Mouse (Mus musculus) limb, embryonic 10.5 days (tissue): Measurements from ENCODE around the gene Eif4g3. TPM values are rescaled to one million over a fixed set of nuclear protein-coding genes. Genes with fewer than 3 reads are reported as not detected.

Source experiments
- DNase-seq: peaks from one replicate; pipeline ENCODE4 v3.0.0-alpha.2; 2017; ENCODE audit warnings: low spot score
- H3K27ac ChIP-seq: fragments of 300-500 bp; sonication (generic); 2 replicates; pipeline ENCODE4 v1.5.1; 2016; ENCODE audit warnings: mild to moderate bottlenecking
- H3K27me3 ChIP-seq: fragments of 300-500 bp; sonication (generic); 2 replicates; pipeline ENCODE4 v1.6.1; 2016; ENCODE audit warnings: low read depth, mild to moderate bottlenecking; ENCODE audit not compliant: poor library complexity, severe bottlenecking
- H3K36me3 ChIP-seq: fragments of 300-500 bp; sonication (generic); 2 replicates; pipeline ENCODE4 v1.6.1; 2016; ENCODE audit warnings: mild to moderate bottlenecking, moderate library complexity
- H3K4me1 ChIP-seq: fragments of 300-500 bp; sonication (generic); 2 replicates; pipeline ENCODE4 v1.6.1; 2016
- H3K4me3 ChIP-seq: fragments of 300-500 bp; sonication (generic); 2 replicates; pipeline ENCODE4 v1.5.1; 2016; ENCODE audit warnings: mild to moderate bottlenecking, moderate library complexity
- H3K9me3 ChIP-seq: fragments of 300-500 bp; sonication (generic); replicated peaks from 2 replicates; pipeline ENCODE4 v1.6.1; 2016; ENCODE audit warnings: mild to moderate bottlenecking
- WGBS: fragments of 180-500 bp; shearing (Covaris S2); methylation state at CpG from one replicate; pipeline ENCODE4 v1.1.7; 2016; 5-methylcytosine and 5-hydroxymethylcytosine counted together
- polyA plus RNA-seq: library from polyadenylated mRNA; unstranded; fragments of >200 nt; fragmentation: Nextera tagmentation; extraction: Ambion mirVana; gene quantifications from 2 replicates; pipeline ENCODE4 v1.2.1, GENCODE M21; 2016

Gene Eif4g3
- polyA plus RNA-seq, 1 experiment from 2014 or later, result 42.7 TPM

GRCm38 (mm10) chr4:138107441-138108409 is 114.9 kb downstream of the Eif4g3 start:
- peak; percentile 47 for DNase-seq
- Histone ChIP-seq H3K36me3 (peaks cover 95% of the 10 kb centered on the region), H3K9me3 (no peaks in the 10 kb centered on the region), H3K27me3 (no peaks in the 10 kb centered on the region), H3K27ac (no peak overlapping the region), H3K4me1 (peaks cover 17% of the 10 kb centered on the region), H3K4me3 (no peak overlapping the region)
- WGBS, result 91% methylated on average over 7 of the region's 7 CpGs

GRCm38 (mm10) chr4:138108541-138108940 is 115.7 kb downstream of the Eif4g3 start:
- no peak for DNase-seq
- Histone ChIP-seq H3K4me1 (peaks cover 17% of the 10 kb centered on the region), H3K9me3 (no peaks in the 10 kb centered on the region), H3K4me3 (no peak overlapping the region), H3K36me3 (peaks cover 94% of the 10 kb centered on the region), H3K27me3 (no peaks in the 10 kb centered on the region), H3K27ac (no peak overlapping the region)
- 74% methylated on average over 2 of the region's 2 CpGs for WGBS

GRCm38 (mm10) chr4:138109332-138109731 is 116.5 kb downstream of the Eif4g3 start:
- 23% methylated on average over 3 of the region's 3 CpGs for WGBS
- Histone ChIP-seq H3K27me3 (no peaks in the 10 kb centered on the region), H3K9me3 (no peaks in the 10 kb centered on the region), H3K27ac (no peak overlapping the region), H3K4me1 (peaks cover 17% of the 10 kb centered on the region), H3K4me3 (no peak overlapping the region), H3K36me3 (peaks cover 94% of the 10 kb centered on the region)
- DNase-seq, result no peak

GRCm38 (mm10) chr4:138111858-138112257 is 119.0 kb downstream of the Eif4g3 start:
- Histone ChIP-seq H3K27ac (no peak overlapping the region), H3K4me3 (no peak overlapping the region), H3K9me3 (no peaks in the 10 kb centered on the region), H3K36me3 (peaks cover 94% of the 10 kb centered on the region), H3K4me1 (peaks cover 17% of the 10 kb centered on the region), H3K27me3 (no peaks in the 10 kb centered on the region)
- DNase-seq, result no peak
- 71% methylated on average over 5 of the region's 5 CpGs for WGBS

- WGBS, result 79% methylated on average over 10 of the region's 10 CpGs
- Histone ChIP-seq H3K27ac (no peak overlapping the region), H3K4me1 (no peaks in the 10 kb centered on the region), H3K4me3 (no peak overlapping the region), H3K27me3 (no peaks in the 10 kb centered on the region), H3K36me3 (peaks cover 87% of the 10 kb centered on the region), H3K9me3 (no peaks in the 10 kb centered on the region)
- no peak for DNase-seq
These were observed 126.9 kb downstream of the Eif4g3 start for GRCm38 (mm10) chr4:138119740-138120139.

- Histone ChIP-seq H3K27me3 (no peaks in the 10 kb centered on the region), H3K4me3 (no peak overlapping the region), H3K4me1 (no peaks in the 10 kb centered on the region), H3K9me3 (no peaks in the 10 kb centered on the region), H3K27ac (no peak overlapping the region), H3K36me3 (peaks cover 88% of the 10 kb centered on the region)
- WGBS, result 91% methylated on average over 7 of the region's 7 CpGs
- DNase-seq, result no peak
These were observed 131.2 kb downstream of the Eif4g3 start for GRCm38 (mm10) chr4:138124046-138124445.

- no peaks in the 10 kb centered on the region for H3K27me3 ChIP-seq
- no peak overlapping the region for H3K4me3 ChIP-seq
- 95% methylated on average over 5 of the region's 5 CpGs for WGBS
- DNase-seq, result no peak
- no peaks in the 10 kb centered on the region for H3K9me3 ChIP-seq
- H3K4me1 ChIP-seq, result no peaks in the 10 kb centered on the region
- no peak overlapping the region for H3K27ac ChIP-seq
- H3K36me3 ChIP-seq, result peaks cover 91% of the 10 kb centered on the region
These were observed 134.5 kb downstream of the Eif4g3 start for GRCm38 (mm10) chr4:138127371-138127770.

GRCm38 (mm10) chr4:138127781-138128180 is 135.0 kb downstream of the Eif4g3 start:
- Histone ChIP-seq H3K27me3 (no peaks in the 10 kb centered on the region), H3K27ac (no peak overlapping the region), H3K9me3 (no peaks in the 10 kb centered on the region), H3K36me3 (peaks cover 93% of the 10 kb centered on the region), H3K4me3 (no peak overlapping the region), H3K4me1 (no peaks in the 10 kb centered on the region)
- DNase-seq, result no peak
- 93% methylated on average over 7 of the region's 7 CpGs for WGBS

GRCm38 (mm10) chr4:138130149-138130548 is 137.3 kb downstream of the Eif4g3 start:
- no peaks in the 10 kb centered on the region for H3K9me3 ChIP-seq
- H3K36me3 ChIP-seq, result peaks cover 94% of the 10 kb centered on the region
- WGBS, result 78% methylated on average over 2 of the region's 2 CpGs
- H3K4me3 ChIP-seq, result no peak overlapping the region
- H3K4me1 ChIP-seq, result no peaks in the 10 kb centered on the region
- H3K27ac ChIP-seq, result no peak overlapping the region
- no peaks in the 10 kb centered on the region for H3K27me3 ChIP-seq
- no peak for DNase-seq

GRCm38 (mm10) chr4:138131226-138131625 is 138.4 kb downstream of the Eif4g3 start:
- peaks cover 93% of the 10 kb centered on the region for H3K36me3 ChIP-seq
- no peak overlapping the region for H3K4me3 ChIP-seq
- DNase-seq, result no peak
- H3K27ac ChIP-seq, result no peak overlapping the region
- H3K4me1 ChIP-seq, result no peaks in the 10 kb centered on the region
- no peaks in the 10 kb centered on the region for H3K9me3 ChIP-seq
- no peaks in the 10 kb centered on the region for H3K27me3 ChIP-seq
- WGBS, result 91% methylated on average over 9 of the region's 9 CpGs

- H3K27me3 ChIP-seq, result no peaks in the 10 kb centered on the region
- H3K36me3 ChIP-seq, result peaks cover 92% of the 10 kb centered on the region
- H3K4me3 ChIP-seq, result no peak overlapping the region
- 95% methylated on average over 3 of the region's 3 CpGs for WGBS
- no peaks in the 10 kb centered on the region for H3K9me3 ChIP-seq
- DNase-seq, result no peak
- no peaks in the 10 kb centered on the region for H3K4me1 ChIP-seq
- no peak overlapping the region for H3K27ac ChIP-seq
These were observed 138.9 kb downstream of the Eif4g3 start for GRCm38 (mm10) chr4:138131716-138132115.

GRCm38 (mm10) chr4:138133360-138133759 is 140.5 kb downstream of the Eif4g3 start:
- no peaks in the 10 kb centered on the region for H3K27me3 ChIP-seq
- H3K27ac ChIP-seq, result no peak overlapping the region
- no peaks in the 10 kb centered on the region for H3K4me1 ChIP-seq
- DNase-seq, result no peak
- WGBS, result 94% methylated on average over 9 of the region's 9 CpGs
- H3K9me3 ChIP-seq, result no peaks in the 10 kb centered on the region
- H3K36me3 ChIP-seq, result peaks cover 93% of the 10 kb centered on the region
- H3K4me3 ChIP-seq, result no peak overlapping the region

- 82% methylated on average over 4 of the region's 4 CpGs for WGBS
- no peak overlapping the region for H3K27ac ChIP-seq
- no peak overlapping the region for H3K4me3 ChIP-seq
- no peak for DNase-seq
- H3K27me3 ChIP-seq, result no peaks in the 10 kb centered on the region
- no peaks in the 10 kb centered on the region for H3K9me3 ChIP-seq
- H3K36me3 ChIP-seq, result peaks cover 78% of the 10 kb centered on the region
- no peaks in the 10 kb centered on the region for H3K4me1 ChIP-seq
These were observed 144.5 kb downstream of the Eif4g3 start for GRCm38 (mm10) chr4:138137336-138137735.
